Mouse (Mus musculus) adrenal gland (tissue): ENCODE results near the gene Gm20503.

Source experiments
- intact Hi-C: fragments of 180-260 bp; cut with DNase I; formaldehyde crosslinking; loops from one replicate; pipeline ENCODE4 v1.15.1; 2025

The Gm20503 gene

GRCm38 (mm10) chr4:59006211-59006610, 3.2 kb downstream of the Gm20503 start:
- intact Hi-C loops: no loop called here

- intact Hi-C loops: no loop called here
These were observed 4.0 kb downstream of the Gm20503 start for GRCm38 (mm10) chr4:59007016-59007415.

GRCm38 (mm10) chr4:59007974-59008373, 5.0 kb downstream of the Gm20503 start:
- intact Hi-C loops: no loop called here

- intact Hi-C loops: no loop called here
These were observed 6.2 kb downstream of the Gm20503 start for GRCm38 (mm10) chr4:59009186-59009585.

GRCm38 (mm10) chr4:59009696-59010095, 6.7 kb downstream of the Gm20503 start:
- intact Hi-C loops: no loop called here

GRCm38 (mm10) chr4:59011446-59011845, 8.4 kb downstream of the Gm20503 start:
- intact Hi-C loops: no loop called here

- intact Hi-C loops: no loop called here
These were observed 12.2 kb downstream of the Gm20503 start for GRCm38 (mm10) chr4:59015181-59015580.

GRCm38 (mm10) chr4:59016922-59017321, 13.9 kb downstream of the Gm20503 start:
- intact Hi-C loops: no loop called here

- intact Hi-C loops: no loop called here
These were observed 31.4 kb downstream of the Gm20503 start for GRCm38 (mm10) chr4:59034325-59034917.

- intact Hi-C loops: loop anchor here (5.0 kb wide), 1 partner anchor 33 kb away; the partner anchor contains the start of gene Gm20503
These were observed 32.1 kb downstream of the Gm20503 start, which contains the start of gene Gng10 for GRCm38 (mm10) chr4:59034918-59035785. Gene Gng10 (plus strand): TSS chr4:59035088.

- intact Hi-C loops: loop anchor here (1.0 to 5.0 kb wide), 2 partner anchors 34 to 51 kb away; partner anchors contain the start of gene Gm20503
These were observed 32.9 kb downstream of the Gm20503 start for GRCm38 (mm10) chr4:59035786-59036350.

GRCm38 (mm10) chr4:59036490-59037127, 33.6 kb downstream of the Gm20503 start:
- intact Hi-C loops: loop anchor here (1.0 to 5.0 kb wide), 2 partner anchors 34 to 51 kb away; partner anchors contain the start of gene Gm20503

GRCm38 (mm10) chr4:59037525-59037924, 34.5 kb downstream of the Gm20503 start:
- intact Hi-C loops: loop anchor here (5.0 kb wide), 1 partner anchor 35 kb away; the partner anchor contains the start of gene Gm20503

GRCm38 (mm10) chr4:59040397-59041287, 37.6 kb downstream of the Gm20503 start:
- intact Hi-C loops: no loop called here

- intact Hi-C loops: no loop called here
These were observed 40.1 kb downstream of the Gm20503 start for GRCm38 (mm10) chr4:59043074-59043473.

GRCm38 (mm10) chr4:59043891-59044290, 40.9 kb downstream of the Gm20503 start:
- intact Hi-C loops: no loop called here

GRCm38 (mm10) chr4:59047222-59047621, 44.2 kb downstream of the Gm20503 start:
- intact Hi-C loops: no loop called here

- intact Hi-C loops: no loop called here
These were observed 48.1 kb downstream of the Gm20503 start for GRCm38 (mm10) chr4:59051081-59051480.

- intact Hi-C loops: no loop called here
These were observed 54.9 kb downstream of the Gm20503 start for GRCm38 (mm10) chr4:59057929-59058328.

GRCm38 (mm10) chr4:59062526-59062925, 59.5 kb downstream of the Gm20503 start:
- intact Hi-C loops: no loop called here
